Mouse (Mus musculus): ENCODE measurements around the gene Tnni3k.

GRCm38 (mm10) chr3:154924936-154925335 lies 130.3 kb downstream of the Tnni3k start:
- TF ChIP-seq MYC (IDR thresholded peaks at IDR 0.05; ENCODE audit: low read depth, low read length) (no peak), ZNF384 (IDR thresholded peaks at IDR 0.05; ENCODE audit: low read depth, low read length) (no peak)
